Mouse (Mus musculus) CH12.LX (cell line): Measurements from ENCODE around the gene Gm498. TPM values are rescaled to one million over a fixed set of nuclear protein-coding genes. Genes with fewer than 3 reads are reported as not detected.

Experiments used
- DNase-seq: peaks from one replicate; pipeline ENCODE4 v3.0.0-alpha.2; 2013; ENCODE audit errors: extremely low read depth
- H3K27ac ChIP-seq: 2 replicates; pipeline ENCODE4 v1.5.1; 2012; ENCODE audit warnings: low read depth, mild to moderate bottlenecking, control low read depth, moderate library complexity; ENCODE audit not compliant: insufficient read depth
- H3K27me3 ChIP-seq: replicated peaks from 2 replicates; pipeline ENCODE3; 2012; ENCODE audit warnings: inconsistent platforms
- H3K36me3 ChIP-seq, 2 experiments: replicated peaks in 1 of 2; 2 replicates each; pipeline versions ENCODE3 to v1.6.1; 2012; ENCODE audit warnings: inconsistent platforms in 1 of 2, low read length in 1 of 2, mild to moderate bottlenecking in 1 of 2, mixed read lengths in 1 of 2, moderate library complexity in 1 of 2; ENCODE audit not compliant: control insufficient read depth in 1 of 2, insufficient read depth in 1 of 2
- H3K4me1 ChIP-seq, 2 experiments: 2 replicates each; pipeline ENCODE4 v1.6.1; 2012; ENCODE audit warnings: inconsistent platforms in 1 of 2, moderate library complexity in 1 of 2; ENCODE audit not compliant: insufficient read depth in 2 of 2, control insufficient read depth in 1 of 2
- H3K4me2 ChIP-seq: 2 replicates; pipeline ENCODE4 v1.6.1; 2012; ENCODE audit warnings: low read depth, mild to moderate bottlenecking, control low read depth; ENCODE audit not compliant: poor library complexity, insufficient read depth, severe bottlenecking
- H3K4me3 ChIP-seq, 3 experiments: fragments of 150-350 bp in 1 of 3; sonication (generic) in 1 of 3; replicated peaks in 1 of 3; 2 replicates each; pipeline versions ENCODE3 to v1.5.1; 2011 to 2012; ENCODE audit warnings: low read depth in 2 of 3, low read length in 2 of 3, mild to moderate bottlenecking in 2 of 3, moderate library complexity in 2 of 3, control low read depth in 1 of 3, improper control_type of control experiment in 1 of 3, inconsistent platforms in 1 of 3, mixed read lengths in 1 of 3; ENCODE audit not compliant: poor library complexity in 1 of 3
- H3K79me2 ChIP-seq: replicated peaks from 2 replicates; pipeline ENCODE4 v1.6.1; 2012; ENCODE audit warnings: mild to moderate bottlenecking, moderate library complexity; ENCODE audit not compliant: control insufficient read depth, poor library complexity, insufficient read depth, severe bottlenecking; ENCODE audit errors: extremely low read depth
- H3K9ac ChIP-seq: 2 replicates; pipeline ENCODE4 v1.6.1; 2012; ENCODE audit warnings: low read depth, mild to moderate bottlenecking, control low read depth, moderate library complexity; ENCODE audit not compliant: insufficient read depth
- H3K9me3 ChIP-seq: replicated peaks from 2 replicates; pipeline ENCODE3; 2012; ENCODE audit warnings: low read length, inconsistent platforms, mixed read lengths
- CHD2 ChIP-seq: IDR thresholded peaks from 2 replicates; pipeline ENCODE4 v1.6.1; 2011; ENCODE audit warnings: low read length, improper control_type of control experiment
- GABPA ChIP-seq: IDR thresholded peaks from 2 replicates; pipeline ENCODE4 v1.6.1; 2012; ENCODE audit warnings: low read depth, low read length, improper control_type of control experiment, inconsistent platforms; ENCODE audit not compliant: insufficient replicate concordance
- IRF4 ChIP-seq: IDR thresholded peaks from 2 replicates; pipeline ENCODE4 v1.6.1; 2014; ENCODE audit warnings: low read depth, mild to moderate bottlenecking, inconsistent platforms, low read length, improper control_type of control experiment
- MAFK ChIP-seq: IDR thresholded peaks from 2 replicates; pipeline ENCODE4 v1.6.1; 2011; ENCODE audit warnings: low read length, improper control_type of control experiment; ENCODE audit not compliant: insufficient replicate concordance
- NELFE ChIP-seq: IDR thresholded peaks from 2 replicates; pipeline ENCODE4 v1.6.1; 2011; ENCODE audit warnings: low read depth, low read length, improper control_type of control experiment
- NRF1 ChIP-seq: IDR thresholded peaks from 2 replicates; pipeline ENCODE4 v1.6.1; 2014; ENCODE audit warnings: low read depth, mild to moderate bottlenecking, inconsistent platforms, low read length, improper control_type of control experiment, moderate library complexity
- POLR2A ChIP-seq: IDR thresholded peaks from 2 replicates; pipeline ENCODE4 v1.6.1; 2011; ENCODE audit warnings: low read depth, mild to moderate bottlenecking, improper control_type of control experiment, low read length
- POLR2AphosphoS2 ChIP-seq: IDR thresholded peaks from 2 replicates; pipeline ENCODE4 v1.6.1; 2011; ENCODE audit warnings: low read depth, low read length, improper control_type of control experiment
- SIN3A ChIP-seq: IDR thresholded peaks from 2 replicates; pipeline ENCODE4 v1.6.1; 2012; ENCODE audit warnings: low read length, improper control_type of control experiment, inconsistent platforms
- SMC3 ChIP-seq: IDR thresholded peaks from 2 replicates; pipeline ENCODE4 v1.6.1; 2011; ENCODE audit warnings: low read depth, low read length, improper control_type of control experiment
- TBP ChIP-seq: conservative IDR thresholded peaks from 2 replicates; pipeline ENCODE4 v1.6.1; 2011; ENCODE audit warnings: low read depth, low read length, improper control_type of control experiment
- TCF12 ChIP-seq: IDR thresholded peaks from 2 replicates; pipeline ENCODE4 v1.6.1; 2014; ENCODE audit warnings: low read depth, mild to moderate bottlenecking, inconsistent platforms, low read length, improper control_type of control experiment
- ZC3H11A ChIP-seq: IDR thresholded peaks from 2 replicates; pipeline ENCODE4 v1.6.1; 2012; ENCODE audit warnings: low read depth, mild to moderate bottlenecking, inconsistent platforms, low read length, improper control_type of control experiment
- ZNF384 ChIP-seq: IDR thresholded peaks from 2 replicates; pipeline ENCODE4 v1.6.1; 2012; ENCODE audit warnings: low read depth, low read length, improper control_type of control experiment, inconsistent platforms
- dilution Hi-C: fragments of 300-500 bp; cut with MboI; formaldehyde crosslinking; loops from 2 replicates; pipeline ENCODE4 v1.14.3; 2020; ENCODE audit warnings: low sequenced_read_pairs; ENCODE audit not compliant: extremely low pct_unique_long_range_greater_than_20kb, extremely low pct_ligation_motif_present
- in situ Hi-C: fragments of 300-500 bp; cut with MboI; formaldehyde crosslinking; loops from 3 replicates; pipeline ENCODE4 v1.14.3; 2019; ENCODE audit warnings: low sequenced_read_pairs, low pct_ligation_motif_present, low pct_unique_long_range_greater_than_20kb, mixed read lengths
- polyA plus RNA-seq: library from polyadenylated mRNA; unstranded; fragments of >175 nt; gene quantifications from 2 replicates; pipeline ENCODE4 v1.2.1, GENCODE M21; 2012; ENCODE audit warnings: low read depth; ENCODE audit not compliant: insufficient read length
- total RNA-seq, 2 experiments: library from RNA; depleted of rRNA; stranded (reverse); fragments of 300-350 nt in 1 of 2; fragments of >200 nt in 1 of 2; gene quantifications; 2 replicates each; pipeline ENCODE4 v1.2.3; 2012 to 2014

Gm498 gene
- total and polyA plus RNA-seq, 3 experiments, result not detected

DNA sequence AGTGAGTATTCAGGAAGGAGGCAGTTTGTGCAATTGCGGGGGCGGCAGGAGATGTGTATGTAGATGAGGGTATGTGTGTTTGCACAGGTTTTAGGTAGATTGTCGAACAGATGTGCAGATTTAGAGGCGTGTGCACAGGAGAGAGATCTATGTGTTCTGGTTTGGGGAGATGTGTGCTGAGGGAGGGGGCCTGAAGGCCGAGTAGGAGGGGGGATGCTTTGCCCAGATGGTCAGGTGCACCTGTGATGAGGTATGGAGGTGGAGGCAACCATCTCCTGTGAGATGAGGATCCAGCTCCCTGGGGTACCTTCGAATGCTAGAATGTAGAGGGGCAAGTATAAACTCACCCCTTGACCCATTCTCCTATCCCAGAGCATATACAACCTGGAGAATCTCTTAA lies 36.2 kb upstream of the Gm498 start:
- Histone ChIP-seq H3K9me3 (no peaks in the 10 kb centered on the region), H3K79me2 (0 out of 2 replicates have a peak, but pooled peaks cover 3% of the 10 kb centered on the region), H3K27me3 (no peaks in the 10 kb centered on the region), H3K36me3 (peaks cover 9 to 41% of the 10 kb centered on the region in 2 experiments), H3K9ac (peak overlapping the region; percentile 36), H3K27ac (no peak overlapping the region), H3K4me3 (peak overlapping the region; percentile 69 to 83 (median 75)), H3K4me2 (peak overlapping the region; percentile 93), H3K4me1 (peaks cover 10 to 41% of the 10 kb centered on the region in 2 experiments)
- in situ Hi-C loops, result loop anchor here (10.0 kb wide), 1 partner anchor 74 kb away; no protein-coding TSS in a partner anchor
- dilution Hi-C loops, result no loop called here
- DNase-seq, result no peak
- no peak for TF ChIP-seq NRF1
- TF ChIP-seq SIN3A, result no peak
- no peak for TF ChIP-seq SMC3
- no peak for TF ChIP-seq ZNF384
- no peak for TF ChIP-seq POLR2AphosphoS2
- no peak for TF ChIP-seq ZC3H11A
- TF ChIP-seq TBP, result no peak
- TF ChIP-seq IRF4, result no peak

DNA sequence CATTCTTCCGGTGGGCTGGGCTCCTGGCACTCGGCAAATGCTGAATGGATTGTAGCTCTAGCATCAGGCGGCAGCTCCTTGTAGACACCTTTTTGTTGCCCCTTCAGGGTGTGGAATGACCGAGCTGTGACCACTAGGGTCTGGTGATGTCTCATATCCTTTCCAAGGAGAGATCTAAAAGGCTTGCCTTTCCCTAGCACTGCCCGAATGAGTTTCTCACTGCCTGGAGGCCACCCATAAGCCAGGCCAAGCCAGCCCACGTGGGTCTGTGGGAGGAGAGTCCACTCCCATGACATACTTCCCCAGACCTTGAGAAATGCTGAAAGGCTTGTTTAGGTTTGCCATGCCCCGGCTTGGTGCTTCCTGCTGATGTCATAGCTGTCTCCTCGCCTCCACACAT lies 34.4 kb upstream of the Gm498 start:
- H3K27me3 ChIP-seq, result no peaks in the 10 kb centered on the region
- H3K79me2 ChIP-seq, result 0 out of 2 replicates have a peak, but pooled peaks cover 3% of the 10 kb centered on the region
- in situ Hi-C loops (loop anchor here (10.0 kb wide), 1 partner anchor 73 kb away; no protein-coding TSS in a partner anchor), dilution Hi-C loops (no loop called here)
- H3K4me2 ChIP-seq, result no peak overlapping the region
- no peak overlapping the region for H3K4me3 ChIP-seq
- no peak overlapping the region for H3K9ac ChIP-seq
- H3K27ac ChIP-seq, result no peak overlapping the region
- peaks cover 11 to 44% of the 10 kb centered on the region in 2 experiments for H3K4me1 ChIP-seq
- DNase-seq, result no peak
- no peaks in the 10 kb centered on the region for H3K9me3 ChIP-seq
- H3K36me3 ChIP-seq, result peaks cover 9 to 56% of the 10 kb centered on the region in 2 experiments
- TF ChIP-seq NRF1 (no peak), ZNF384 (no peak), TCF12 (no peak), ZC3H11A (no peak), MAFK (no peak), IRF4 (no peak), GABPA (no peak), POLR2A (no peak), TBP (no peak), SIN3A (no peak), NELFE (no peak)

GRCm38 (mm10) chr7:143832611-143833010 lies 34.0 kb upstream of the Gm498 start:
- DNase-seq, result no peak
- dilution Hi-C loops, result no loop called here
- H3K36me3 ChIP-seq, result peaks cover 11 to 60% of the 10 kb centered on the region in 2 experiments
- no peak for TF ChIP-seq CHD2
- TF ChIP-seq, all 38 proteins: peak for 0
- Histone ChIP-seq H3K9me3 (no peaks in the 10 kb centered on the region), H3K27ac (no peak overlapping the region), H3K79me2 (0 out of 2 replicates have a peak, but pooled peaks cover 3% of the 10 kb centered on the region), H3K27me3 (no peaks in the 10 kb centered on the region), H3K4me3 (no peak overlapping the region), H3K4me2 (no peak overlapping the region), H3K9ac (no peak overlapping the region), H3K4me1 (peaks cover 11 to 48% of the 10 kb centered on the region in 2 experiments)
- in situ Hi-C loops, result loop anchor here (10.0 kb wide), 1 partner anchor 72 kb away; no protein-coding TSS in a partner anchor
